Mouse (Mus musculus): ENCODE results near the gene Carmil3. TPM values are rescaled to one million over a fixed set of nuclear protein-coding genes. Genes with fewer than 3 reads are reported as not detected.

Carmil3 gene
- total RNA-seq, 1 experiment: 0.58 TPM

DNA sequence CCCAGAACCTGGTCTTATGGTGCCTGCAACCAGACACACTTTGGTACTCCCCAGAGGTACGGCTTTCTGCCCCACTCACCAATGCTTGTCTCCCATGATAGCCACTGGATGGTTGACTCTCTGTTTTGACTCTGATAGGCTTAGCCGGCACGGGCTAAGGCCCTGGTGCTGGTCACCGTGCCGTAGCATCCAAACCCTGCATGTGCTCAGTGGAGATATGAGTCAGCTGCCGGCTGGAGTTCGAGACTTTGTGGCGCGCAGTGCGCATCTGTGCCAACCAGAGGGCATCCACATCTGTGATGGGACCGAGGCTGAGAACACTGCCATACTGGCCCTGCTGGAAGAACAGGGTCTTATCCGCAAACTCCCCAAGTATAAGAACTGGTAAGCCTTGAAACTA is 51.8 kb downstream of the Carmil3 start:
- H3K4me3 ChIP-seq (ENCODE audit: insufficient read depth in 1 of 2, low read depth in 1 of 2, low read length in 2 of 2, poor library complexity in 1 of 2, severe bottlenecking in 1 of 2): no peak overlapping the region
- TF ChIP-seq HCFC1 (IDR thresholded peaks at IDR 0.05; ENCODE audit: borderline replicate concordance, insufficient read depth, low read length): no peak
- TF ChIP-seq ZNF384 (IDR thresholded peaks at IDR 0.05; ENCODE audit: low read depth, low read length): no peak
- TF ChIP-seq CHD2 (IDR thresholded peaks at IDR 0.05; ENCODE audit: low read depth, low read length): no peak
- H3K4me1 ChIP-seq (ENCODE audit: control insufficient read depth in 2 of 2, insufficient read depth in 2 of 2, low read length in 2 of 2, poor library complexity in 1 of 2): peaks cover 7 to 16% of the 10 kb centered on the region in 2 experiments; a peak in 3 of 4 replicates
- peaks cover 35% of the 10 kb centered on the region for H3K36me3 ChIP-seq (ENCODE audit: control insufficient read depth, insufficient read depth, low read length, poor library complexity, severe bottlenecking)
- DNase-seq (ENCODE audit: low read depth, low spot score): no peak
- no peaks in the 10 kb centered on the region for H3K9me3 ChIP-seq (ENCODE audit: control insufficient read depth, insufficient read depth, low read depth, low read length)
- no peak overlapping the region for H3K27ac ChIP-seq (ENCODE audit: insufficient read depth, low read depth, low read length, poor library complexity, severe bottlenecking)
- in situ Hi-C loops (cut with MboI; ENCODE audit: low sequenced_read_pairs in 2 of 2, unreplicated experiment in 2 of 2): loop anchor here in 1 of 2 experiments (5.0 kb wide), 1 partner anchor 50 kb away; the partner anchor contains the start of genes Psme2 and Rnf31
- no peak overlapping the region; the same call in 1 of the 2 replicates for H3K9ac ChIP-seq (ENCODE audit: insufficient read depth, low read depth, low read length, poor library complexity, severe bottlenecking)

- in situ Hi-C loops (cut with MboI; ENCODE audit: low sequenced_read_pairs in 2 of 2, unreplicated experiment in 2 of 2): loop anchor here in 1 of 2 experiments (5.0 kb wide), 1 partner anchor 48 kb away; the partner anchor contains the start of genes Psme2 and Rnf31
- H3K4me3 ChIP-seq (ENCODE audit: insufficient read depth in 1 of 2, low read depth in 1 of 2, low read length in 2 of 2, poor library complexity in 1 of 2, severe bottlenecking in 1 of 2): no peak overlapping the region
- no peaks in the 10 kb centered on the region for H3K9me3 ChIP-seq (ENCODE audit: control insufficient read depth, insufficient read depth, low read depth, low read length)
- TF ChIP-seq CHD2 (IDR thresholded peaks at IDR 0.05; ENCODE audit: low read depth, low read length): no peak
- TF ChIP-seq ZNF384 (IDR thresholded peaks at IDR 0.05; ENCODE audit: low read depth, low read length): no peak
- no peak for TF ChIP-seq MAFK (IDR thresholded peaks at IDR 0.05; ENCODE audit: insufficient read depth, low read depth, low read length)
- no peak for TF ChIP-seq HCFC1 (IDR thresholded peaks at IDR 0.05; ENCODE audit: borderline replicate concordance, insufficient read depth, low read length)
- no peak for TF ChIP-seq ZC3H11A (IDR thresholded peaks at IDR 0.05; ENCODE audit: borderline replicate concordance, low read depth, low read length)
- H3K4me1 ChIP-seq (ENCODE audit: control insufficient read depth in 2 of 2, insufficient read depth in 2 of 2, low read length in 2 of 2, poor library complexity in 1 of 2): peaks cover 5 to 20% of the 10 kb centered on the region in 2 experiments; a peak in 3 of 4 replicates
- H3K27ac ChIP-seq (ENCODE audit: insufficient read depth, low read depth, low read length, poor library complexity, severe bottlenecking): no peak overlapping the region
- H3K9ac ChIP-seq (ENCODE audit: insufficient read depth, low read depth, low read length, poor library complexity, severe bottlenecking): no peak overlapping the region
- peaks cover 49% of the 10 kb centered on the region for H3K36me3 ChIP-seq (ENCODE audit: control insufficient read depth, insufficient read depth, low read length, poor library complexity, severe bottlenecking)
- DNase-seq (ENCODE audit: low read depth, low spot score): no peak
These were observed 53.9 kb downstream of the Carmil3 start for GRCm38 (mm10) chr14:55544334-55544733.

GRCm38 (mm10) chr14:55550191-55550590 is 59.7 kb downstream of the Carmil3 start:
- in situ Hi-C loops (cut with MboI; ENCODE audit: low sequenced_read_pairs in 2 of 2, unreplicated experiment in 2 of 2): no loop called here

GRCm38 (mm10) chr14:55551347-55551746 is 60.9 kb downstream of the Carmil3 start:
- in situ Hi-C loops (cut with MboI; ENCODE audit: low sequenced_read_pairs in 2 of 2, unreplicated experiment in 2 of 2): no loop called here
- Histone ChIP-seq H3K9me3 (ENCODE audit: control insufficient read depth, insufficient read depth, low read depth, low read length) (no peaks in the 10 kb centered on the region), H3K9ac (ENCODE audit: insufficient read depth, low read depth, low read length, poor library complexity, severe bottlenecking) (no peak overlapping the region), H3K36me3 (ENCODE audit: control insufficient read depth, insufficient read depth, low read length, poor library complexity, severe bottlenecking) (peaks cover 19% of the 10 kb centered on the region; the same call in 1 of the 2 replicates), H3K27ac (ENCODE audit: insufficient read depth, low read depth, low read length, poor library complexity, severe bottlenecking) (peak overlapping the region; percentile 71; the same call in 1 of the 2 replicates), H3K4me1 (ENCODE audit: control insufficient read depth in 2 of 2, insufficient read depth in 2 of 2, low read length in 2 of 2, poor library complexity in 1 of 2) (peaks cover 8 to 18% of the 10 kb centered on the region in 2 experiments), H3K4me3 (ENCODE audit: insufficient read depth in 1 of 2, low read depth in 1 of 2, low read length in 2 of 2, poor library complexity in 1 of 2, severe bottlenecking in 1 of 2) (no peak overlapping the region)
- no peak for DNase-seq (ENCODE audit: low read depth, low spot score)
- no peak for TF ChIP-seq MAFK (IDR thresholded peaks at IDR 0.05; ENCODE audit: insufficient read depth, low read depth, low read length)
- no peak for TF ChIP-seq ZC3H11A (IDR thresholded peaks at IDR 0.05; ENCODE audit: borderline replicate concordance, low read depth, low read length)
- TF ChIP-seq ZNF384 (IDR thresholded peaks at IDR 0.05; ENCODE audit: low read depth, low read length): no peak
- TF ChIP-seq CHD2 (IDR thresholded peaks at IDR 0.05; ENCODE audit: low read depth, low read length): no peak
- no peak for TF ChIP-seq HCFC1 (IDR thresholded peaks at IDR 0.05; ENCODE audit: borderline replicate concordance, insufficient read depth, low read length)

More at GRCm38 (mm10) chr14:55550191-55550590, 59.7 kb downstream of the Carmil3 start:
- Histone ChIP-seq H3K4me3 (ENCODE audit: insufficient read depth in 1 of 2, low read depth in 1 of 2, low read length in 2 of 2, poor library complexity in 1 of 2, severe bottlenecking in 1 of 2) (no peak overlapping the region), H3K4me1 (ENCODE audit: control insufficient read depth in 2 of 2, insufficient read depth in 2 of 2, low read length in 2 of 2, poor library complexity in 1 of 2) (peaks cover 8 to 18% of the 10 kb centered on the region in 2 experiments), H3K9me3 (ENCODE audit: control insufficient read depth, insufficient read depth, low read depth, low read length) (no peaks in the 10 kb centered on the region), H3K9ac (ENCODE audit: insufficient read depth, low read depth, low read length, poor library complexity, severe bottlenecking) (no peak overlapping the region), H3K27ac (ENCODE audit: insufficient read depth, low read depth, low read length, poor library complexity, severe bottlenecking) (no peak overlapping the region; the same call in 1 of the 2 replicates), H3K36me3 (ENCODE audit: control insufficient read depth, insufficient read depth, low read length, poor library complexity, severe bottlenecking) (peaks cover 25% of the 10 kb centered on the region; the same call in 1 of the 2 replicates)
- no peak for DNase-seq (ENCODE audit: low read depth, low spot score)
- no peak for TF ChIP-seq MAFK (IDR thresholded peaks at IDR 0.05; ENCODE audit: insufficient read depth, low read depth, low read length)
- TF ChIP-seq HCFC1 (IDR thresholded peaks at IDR 0.05; ENCODE audit: borderline replicate concordance, insufficient read depth, low read length): no peak
- TF ChIP-seq ZNF384 (IDR thresholded peaks at IDR 0.05; ENCODE audit: low read depth, low read length): no peak
- no peak for TF ChIP-seq CHD2 (IDR thresholded peaks at IDR 0.05; ENCODE audit: low read depth, low read length)
- no peak for TF ChIP-seq ZC3H11A (IDR thresholded peaks at IDR 0.05; ENCODE audit: borderline replicate concordance, low read depth, low read length)

All from ES-E14 (cell line).